Mouse (Mus musculus) cortical plate, adult 2 months (tissue): ENCODE measurements around the gene Nolc1. TPM values are rescaled to one million over a fixed set of nuclear protein-coding genes. Genes with fewer than 3 reads are reported as not detected.
A peak's percentile ranks its signal among the peaks of the same experiment; 100 is the strongest.

Source experiments
- H3K27ac ChIP-seq: fragments of 200-500 bp; 2 replicates; pipeline ENCODE4 v1.5.1; 2012; ENCODE audit warnings: low read length, control low read depth, inconsistent platforms; ENCODE audit not compliant: insufficient read depth
- H3K4me1 ChIP-seq: fragments of 200-500 bp; 2 replicates; pipeline ENCODE4 v1.6.1; 2011; ENCODE audit warnings: low read length; ENCODE audit not compliant: control insufficient read depth, insufficient read depth
- H3K4me3 ChIP-seq: fragments of 200-500 bp; 2 replicates; pipeline ENCODE4 v1.5.1; 2011; ENCODE audit warnings: mild to moderate bottlenecking, low read length, control low read depth; ENCODE audit not compliant: insufficient read depth
- CTCF ChIP-seq: fragments of 200-500 bp; IDR thresholded peaks from 2 replicates; pipeline ENCODE4 v1.5.1; 2011; ENCODE audit warnings: mild to moderate bottlenecking, control low read depth, low read length; ENCODE audit not compliant: insufficient read depth; ENCODE audit errors: extremely low read depth
- POLR2A ChIP-seq: fragments of 200-500 bp; IDR thresholded peaks from 2 replicates; pipeline ENCODE4 v1.6.1; 2011; ENCODE audit warnings: mild to moderate bottlenecking, low read length, control low read depth; ENCODE audit not compliant: insufficient read depth; ENCODE audit errors: extremely low read depth
- polyA plus RNA-seq: library from polyadenylated mRNA; depleted of rRNA; stranded (reverse); fragments of >200 nt; gene quantifications from 2 replicates; pipeline ENCODE4 v1.2.3, GENCODE M21; 2012

The Nolc1 gene
- polyA plus RNA-seq, 1 experiment, result 38.3 TPM

DNA sequence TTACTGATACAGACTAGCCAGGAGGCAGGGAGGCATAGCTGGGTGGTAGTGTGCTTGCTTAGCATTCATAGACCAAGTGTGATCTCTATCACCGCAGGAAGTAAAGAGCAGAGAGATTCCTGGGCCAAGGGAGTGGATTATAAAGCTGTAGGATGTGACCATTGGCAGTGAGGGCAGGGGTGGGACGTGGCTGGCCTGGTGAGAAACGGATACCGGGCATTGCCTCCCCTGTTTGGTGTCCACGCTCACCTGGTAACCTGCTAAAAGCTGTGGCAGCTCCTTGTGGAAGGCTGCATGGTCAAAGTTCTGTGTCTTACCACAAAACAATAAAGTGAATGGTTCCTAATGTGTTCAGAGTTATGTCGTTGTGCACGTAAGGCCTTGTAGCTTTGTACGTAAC, 9.5 kb downstream of the Nolc1 start:
- TF ChIP-seq POLR2A (no peak), CTCF (no peak)
- Histone ChIP-seq H3K4me1 (no peaks in the 10 kb centered on the region), H3K27ac (no peak overlapping the region), H3K4me3 (no peak overlapping the region)

GRCm38 (mm10) chr19:46086337-46086736, 10.7 kb downstream of the Nolc1 start:
- TF ChIP-seq CTCF (peak; percentile 65), POLR2A (no peak)
- Histone ChIP-seq H3K27ac (no peak overlapping the region), H3K4me3 (no peak overlapping the region), H3K4me1 (no peaks in the 10 kb centered on the region)

DNA sequence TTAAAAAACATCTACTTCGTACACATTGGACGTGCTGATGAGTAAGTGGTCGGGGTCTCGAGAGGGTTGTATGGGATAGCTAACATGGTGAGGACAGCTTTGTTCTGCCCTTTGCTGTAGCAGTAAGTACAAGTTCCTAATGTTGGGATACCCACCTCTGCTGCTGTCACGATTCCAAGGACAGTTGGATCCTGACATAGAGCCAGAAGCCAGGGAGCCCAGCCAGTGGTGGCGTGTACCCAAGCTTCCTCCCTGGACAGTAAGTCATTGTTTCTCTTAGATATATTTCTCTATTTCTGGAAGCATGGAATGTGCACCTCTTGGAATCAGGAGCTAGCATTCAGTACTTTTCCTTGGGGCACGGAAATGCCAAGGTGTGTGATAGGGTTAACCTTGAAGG, 12.2 kb downstream of the Nolc1 start:
- no peak overlapping the region for H3K27ac ChIP-seq
- TF ChIP-seq POLR2A (no peak), CTCF (no peak)
- H3K4me1 ChIP-seq, result no peaks in the 10 kb centered on the region
- H3K4me3 ChIP-seq, result no peak overlapping the region

DNA sequence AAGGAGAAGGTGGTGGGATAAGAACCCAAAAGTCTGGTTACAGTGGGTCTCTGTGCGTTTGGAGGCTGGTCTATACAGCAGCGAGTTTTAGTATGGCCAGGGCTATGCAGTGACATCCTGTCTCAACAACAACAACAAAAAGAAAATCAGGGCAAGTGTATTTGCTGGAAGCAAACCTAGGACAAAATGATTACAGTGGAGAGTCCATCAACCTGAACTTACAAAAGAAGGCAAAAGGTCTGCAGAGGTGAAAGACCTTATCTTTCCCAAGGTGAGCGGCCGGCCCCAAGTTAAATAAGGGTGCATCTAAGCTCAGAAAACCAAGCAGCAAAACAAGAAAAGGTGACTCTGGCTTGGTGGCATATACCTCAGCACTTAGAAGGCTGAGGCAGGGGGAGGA, 16.0 kb downstream of the Nolc1 start:
- no peak overlapping the region for H3K27ac ChIP-seq
- TF ChIP-seq POLR2A (no peak), CTCF (no peak)
- H3K4me3 ChIP-seq, result no peak overlapping the region
- H3K4me1 ChIP-seq, result no peaks in the 10 kb centered on the region

GRCm38 (mm10) chr19:46094144-46094543, 18.5 kb downstream of the Nolc1 start:
- TF ChIP-seq POLR2A (no peak), CTCF (no peak)
- H3K4me3 ChIP-seq, result no peak overlapping the region
- H3K4me1 ChIP-seq, result no peaks in the 10 kb centered on the region
- H3K27ac ChIP-seq, result no peak overlapping the region

- TF ChIP-seq POLR2A, result no peak
- no peak for TF ChIP-seq CTCF
Measured at GRCm38 (mm10) chr19:46095291-46095690, 19.6 kb downstream of the Nolc1 start.

DNA sequence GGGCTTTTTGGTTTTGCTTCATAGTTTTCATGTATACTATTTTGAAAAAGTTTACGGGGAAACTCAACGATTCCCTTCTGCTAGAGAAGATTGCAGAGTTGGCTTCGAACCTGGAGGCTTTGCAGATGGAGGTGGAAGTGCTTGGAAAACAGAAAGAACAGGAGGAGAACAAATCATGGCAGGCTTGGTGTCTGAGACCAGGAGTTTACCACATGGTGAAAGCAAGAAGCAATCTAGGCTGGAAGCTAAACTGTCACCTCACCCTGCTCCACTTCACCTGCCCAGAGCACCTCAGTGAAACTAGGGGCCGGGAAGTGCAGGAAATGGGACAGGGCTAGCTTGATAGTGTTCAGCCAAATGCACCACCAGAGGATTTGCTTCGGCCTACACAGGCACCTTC, 20.7 kb downstream of the Nolc1 start:
- TF ChIP-seq POLR2A (no peak), CTCF (no peak)
- Histone ChIP-seq H3K4me1 (no peaks in the 10 kb centered on the region), H3K4me3 (no peak overlapping the region), H3K27ac (no peak overlapping the region)

More at GRCm38 (mm10) chr19:46095291-46095690, 19.6 kb downstream of the Nolc1 start:
- no peak overlapping the region for H3K4me3 ChIP-seq
- H3K27ac ChIP-seq, result no peak overlapping the region
- H3K4me1 ChIP-seq, result no peaks in the 10 kb centered on the region

- H3K4me1 ChIP-seq, result no peaks in the 10 kb centered on the region
- no peak overlapping the region for H3K27ac ChIP-seq
- no peak overlapping the region for H3K4me3 ChIP-seq
- TF ChIP-seq POLR2A, result no peak
- no peak for TF ChIP-seq CTCF
Measured at GRCm38 (mm10) chr19:46099561-46099960, 23.9 kb downstream of the Nolc1 start.

DNA sequence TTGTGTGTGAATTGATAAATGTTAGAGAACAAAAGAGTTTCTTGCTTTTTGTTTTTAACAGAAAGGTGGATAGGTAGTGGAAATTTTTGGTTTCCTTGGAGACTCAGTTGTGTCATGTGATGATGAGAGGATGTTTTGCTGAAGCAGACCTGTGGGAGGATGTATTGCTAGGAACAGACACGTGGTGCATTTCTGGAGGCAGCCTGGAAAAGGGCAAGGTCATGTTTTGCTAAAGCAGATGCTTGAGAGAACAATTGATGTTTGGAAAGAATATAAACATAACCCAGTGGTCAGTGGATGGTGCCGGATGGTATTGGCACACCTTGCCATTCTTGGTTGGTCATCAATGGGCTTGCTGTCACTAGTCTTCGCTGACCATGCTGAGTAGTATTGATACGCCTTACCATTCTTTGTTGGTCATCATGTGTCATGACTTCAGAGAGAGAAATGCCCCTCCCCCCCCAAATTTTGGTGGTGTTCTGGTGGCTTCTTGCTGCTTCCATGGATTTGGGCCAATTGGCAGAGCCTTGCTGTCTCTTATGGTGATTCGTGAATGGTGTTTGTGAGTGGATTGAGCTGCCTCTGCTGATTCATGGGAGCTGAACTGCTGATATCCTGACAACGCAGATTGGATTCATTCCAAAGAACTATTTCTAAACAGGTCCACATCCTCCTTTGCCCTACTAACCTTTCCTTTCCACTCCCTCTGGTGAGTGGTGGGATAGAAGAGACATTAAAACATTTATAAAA, 27.9 kb downstream of the Nolc1 start:
- no peak for TF ChIP-seq POLR2A
- no peak for TF ChIP-seq CTCF
- H3K4me1 ChIP-seq, result no peaks in the 10 kb centered on the region
- no peak overlapping the region for H3K27ac ChIP-seq
- H3K4me3 ChIP-seq, result no peak overlapping the region

DNA sequence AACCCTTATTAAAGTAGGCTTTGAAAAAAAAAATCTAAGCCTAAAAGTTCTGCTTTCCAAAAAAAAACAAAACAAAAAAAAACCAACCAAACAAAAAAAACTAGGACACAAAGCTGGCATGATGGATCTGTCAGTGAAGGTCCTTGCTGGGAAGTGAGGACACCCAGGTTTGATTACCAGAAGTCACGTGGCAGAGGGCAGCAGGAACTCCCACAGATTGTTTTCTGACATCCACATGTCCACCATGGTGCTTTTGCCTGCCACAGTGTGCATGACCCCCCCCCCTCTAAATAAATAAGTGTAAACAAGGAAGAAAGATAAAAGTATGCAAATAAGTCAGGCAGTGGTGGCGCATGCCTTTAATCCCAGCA, 28.5 kb downstream of the Nolc1 start:
- Histone ChIP-seq H3K4me3 (no peak overlapping the region), H3K4me1 (no peaks in the 10 kb centered on the region), H3K27ac (no peak overlapping the region)
- TF ChIP-seq POLR2A, result no peak
- TF ChIP-seq CTCF, result no peak
